Mouse (Mus musculus) lung, embryonic 14.5 days (tissue): Measurements from ENCODE around the gene Ncbp2. TPM values are rescaled to one million over a fixed set of nuclear protein-coding genes. Genes with fewer than 3 reads are reported as not detected.

Source experiments
- ATAC-seq: fragments of 200-750 bp; cut with Nextera tagmentation; 2 replicates; pipeline ENCODE4 v1.8.0; 2017; ENCODE audit warnings: mild to moderate bottlenecking, moderate TSS enrichment, moderate library complexity; ENCODE audit not compliant: insufficient read depth
- DNase-seq: peaks from one replicate; pipeline ENCODE4 v3.0.0-alpha.2; 2015
- H3K27ac ChIP-seq: fragments of 300-500 bp; sonication (generic); 2 replicates; pipeline ENCODE4 v1.5.1; 2014; ENCODE audit warnings: low read depth, mild to moderate bottlenecking, moderate library complexity
- H3K27me3 ChIP-seq: fragments of 300-500 bp; sonication (generic); 2 replicates; pipeline ENCODE4 v1.6.1; 2014; ENCODE audit warnings: low read length, control low read depth; ENCODE audit not compliant: insufficient read depth
- H3K36me3 ChIP-seq: fragments of 300-500 bp; sonication (generic); 2 replicates; pipeline ENCODE4 v1.6.1; 2014; ENCODE audit warnings: control low read depth; ENCODE audit not compliant: insufficient read depth
- H3K4me1 ChIP-seq: fragments of 300-500 bp; sonication (generic); 2 replicates; pipeline ENCODE4 v1.6.1; 2014; ENCODE audit warnings: antibody characterized with exemption, control low read depth; ENCODE audit not compliant: insufficient read depth
- H3K4me2 ChIP-seq: fragments of 300-500 bp; sonication (generic); 2 replicates; pipeline ENCODE4 v1.6.1; 2014; ENCODE audit warnings: mild to moderate bottlenecking
- H3K4me3 ChIP-seq: fragments of 300-500 bp; sonication (generic); 2 replicates; pipeline ENCODE4 v1.5.1; 2014; ENCODE audit warnings: low read depth, low read length
- H3K9ac ChIP-seq: fragments of 300-500 bp; sonication (generic); 2 replicates; pipeline ENCODE4 v1.6.1; 2014
- H3K9me3 ChIP-seq: fragments of 300-500 bp; sonication (generic); 2 replicates; pipeline ENCODE4 v1.6.1; 2016; ENCODE audit warnings: low read depth, low read length, control low read depth
- CTCF ChIP-seq: IDR thresholded peaks from 2 replicates; pipeline ENCODE4 v1.5.1; 2016; ENCODE audit warnings: antibody characterized with exemption, low read depth
- WGBS: fragments of 180-500 bp; shearing (Covaris S2); extraction: QIAGEN DNeasy Blood & Tissue Kit; methylation state at CpG from one replicate; pipeline ENCODE4 v1.1.7; 2014; 5-methylcytosine and 5-hydroxymethylcytosine counted together
- polyA plus RNA-seq: library from polyadenylated mRNA; unstranded; fragments of >200 nt; fragmentation: Nextera tagmentation; extraction: Ambion mirVana; gene quantifications from 2 replicates; pipeline ENCODE4 v1.2.1, GENCODE M21; 2014

Gene Ncbp2
- polyA plus RNA-seq, 1 experiment from 2014 or later, result 117 TPM

GRCm38 (mm10) chr16:31934550-31935010 lies 13.7 kb upstream of the Ncbp2 start:
- Histone ChIP-seq H3K4me2 (peak overlapping the region; percentile 57; the same call in 1 of the 2 replicates), H3K4me3 (peak overlapping the region; percentile 24; the same call in 1 of the 2 replicates), H3K36me3 (no peaks in the 10 kb centered on the region), H3K9ac (no peak overlapping the region), H3K9me3 (no peaks in the 10 kb centered on the region), H3K4me1 (0 out of 2 replicates have a peak, but pooled peaks cover 2% of the 10 kb centered on the region), H3K27me3 (peaks cover 41% of the 10 kb centered on the region), H3K27ac (no peak overlapping the region)
- no peak for TF ChIP-seq CTCF
- no peak for ATAC-seq
- DNase-seq, result no peak
- 23% methylated on average over 13 of the region's 13 CpGs for WGBS

DNA sequence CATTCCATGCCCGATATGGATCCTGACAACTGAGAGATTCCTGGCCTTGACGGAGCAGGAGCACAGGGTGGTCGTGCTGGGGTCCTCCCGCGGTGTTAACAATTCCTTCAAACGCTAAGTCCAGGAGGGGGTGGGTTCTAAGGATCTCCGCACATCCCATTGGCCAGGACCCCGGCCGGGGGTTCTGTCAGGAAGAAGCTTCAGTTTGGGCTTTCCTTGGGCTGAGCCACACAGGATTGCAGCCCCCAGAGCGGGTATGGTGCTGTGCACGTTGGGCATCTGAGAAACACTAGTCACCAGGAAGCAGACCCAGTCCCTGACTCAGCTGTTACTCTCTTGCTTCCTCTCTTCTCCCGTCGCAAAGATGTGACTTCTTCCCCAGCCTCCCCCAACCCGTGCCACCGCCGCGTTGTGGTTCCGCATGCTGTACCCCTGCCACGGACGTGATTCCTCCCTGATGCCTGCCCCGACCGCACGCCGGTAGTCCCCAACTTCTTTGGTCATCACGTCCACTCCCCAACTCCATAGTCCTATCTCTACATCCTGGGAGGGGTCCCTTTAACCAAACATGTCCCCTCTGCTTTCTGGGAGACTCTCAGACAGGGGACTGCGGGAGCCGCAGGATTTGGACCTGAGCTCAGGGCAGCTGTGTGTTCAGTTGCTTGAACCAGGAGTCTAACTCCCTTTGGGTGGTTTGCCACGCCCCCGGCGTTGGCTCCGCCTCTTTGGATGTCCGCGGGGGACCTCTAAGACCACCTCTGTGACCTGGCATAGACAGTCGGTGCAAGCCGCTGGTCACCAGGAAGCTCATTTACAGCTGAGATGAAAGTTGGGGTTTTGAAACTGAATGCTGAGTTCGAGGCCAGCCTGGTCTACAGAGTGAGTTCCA lies 13.0 kb upstream of the Ncbp2 start:
- TF ChIP-seq CTCF, result no peak
- Histone ChIP-seq H3K27me3 (peaks cover 41% of the 10 kb centered on the region), H3K4me1 (0 out of 2 replicates have a peak, but pooled peaks cover 2% of the 10 kb centered on the region), H3K9me3 (no peaks in the 10 kb centered on the region), H3K9ac (no peak overlapping the region; the same call in 1 of the 2 replicates), H3K27ac (no peak overlapping the region), H3K36me3 (no peaks in the 10 kb centered on the region), H3K4me2 (peak overlapping the region; percentile 57), H3K4me3 (peak overlapping the region; percentile 24)
- ATAC-seq, result no peak
- DNase-seq, result no peak
- WGBS, result 6% methylated on average over 36 of the region's 36 CpGs

GRCm38 (mm10) chr16:31936568-31936967 lies 11.7 kb upstream of the Ncbp2 start:
- H3K9me3 ChIP-seq, result no peaks in the 10 kb centered on the region
- no peak overlapping the region for H3K27ac ChIP-seq
- no peak overlapping the region for H3K4me2 ChIP-seq
- ATAC-seq (no peak), DNase-seq (no peak)
- H3K4me3 ChIP-seq, result no peak overlapping the region
- no peaks in the 10 kb centered on the region for H3K36me3 ChIP-seq
- TF ChIP-seq CTCF, result peak; percentile 10; the same call in 1 of the 2 replicates
- H3K9ac ChIP-seq, result no peak overlapping the region
- 85% methylated on average over 4 of the region's 4 CpGs for WGBS
- H3K4me1 ChIP-seq, result 0 out of 2 replicates have a peak, but pooled peaks cover 2% of the 10 kb centered on the region
- peaks cover 36% of the 10 kb centered on the region for H3K27me3 ChIP-seq

GRCm38 (mm10) chr16:31938856-31939255 lies 9.5 kb upstream of the Ncbp2 start:
- Histone ChIP-seq H3K9ac (no peak overlapping the region), H3K36me3 (no peaks in the 10 kb centered on the region), H3K4me3 (no peak overlapping the region), H3K27me3 (peaks cover 26% of the 10 kb centered on the region), H3K9me3 (no peaks in the 10 kb centered on the region), H3K4me2 (no peak overlapping the region), H3K27ac (no peak overlapping the region), H3K4me1 (0 out of 2 replicates have a peak, but pooled peaks cover 1% of the 10 kb centered on the region)
- TF ChIP-seq CTCF, result no peak
- DNase-seq (no peak), ATAC-seq (no peak)
- 63% methylated on average over 6 of the region's 6 CpGs for WGBS

GRCm38 (mm10) chr16:31940586-31940985 lies 7.7 kb upstream of the Ncbp2 start:
- Histone ChIP-seq H3K27me3 (peaks cover 9% of the 10 kb centered on the region), H3K9ac (no peak overlapping the region), H3K36me3 (no peaks in the 10 kb centered on the region), H3K9me3 (no peaks in the 10 kb centered on the region), H3K27ac (no peak overlapping the region), H3K4me3 (no peak overlapping the region), H3K4me1 (no peaks in the 10 kb centered on the region), H3K4me2 (no peak overlapping the region)
- no peak for TF ChIP-seq CTCF
- DNase-seq, result no peak
- ATAC-seq, result no peak
- 60% methylated on average over 2 of the region's 2 CpGs for WGBS

GRCm38 (mm10) chr16:31943980-31944379 lies 4.3 kb upstream of the Ncbp2 start:
- no peak overlapping the region for H3K4me2 ChIP-seq
- WGBS, result 4% methylated on average over 10 of the region's 10 CpGs
- DNase-seq (peak; percentile 88), ATAC-seq (peak; percentile 49; the same call in 1 of the 2 replicates)
- no peak overlapping the region for H3K27ac ChIP-seq
- no peaks in the 10 kb centered on the region for H3K27me3 ChIP-seq
- no peak overlapping the region for H3K9ac ChIP-seq
- no peaks in the 10 kb centered on the region for H3K9me3 ChIP-seq
- peak; percentile 90 for TF ChIP-seq CTCF
- H3K4me1 ChIP-seq, result no peaks in the 10 kb centered on the region
- H3K36me3 ChIP-seq, result no peaks in the 10 kb centered on the region
- H3K4me3 ChIP-seq, result no peak overlapping the region

- Histone ChIP-seq H3K27ac (no peak overlapping the region), H3K9ac (no peak overlapping the region), H3K4me3 (no peak overlapping the region), H3K4me1 (no peaks in the 10 kb centered on the region), H3K4me2 (no peak overlapping the region), H3K9me3 (no peaks in the 10 kb centered on the region), H3K27me3 (no peaks in the 10 kb centered on the region), H3K36me3 (no peaks in the 10 kb centered on the region)
- ATAC-seq (no peak), DNase-seq (no peak)
- 83% methylated on average over 12 of the region's 12 CpGs for WGBS
- TF ChIP-seq CTCF, result no peak
Observed at GRCm38 (mm10) chr16:31944698-31945255, 3.5 kb upstream of the Ncbp2 start.
